Mouse (Mus musculus) T-helper 2 cell (primary cell): ENCODE measurements around the gene Ablim1.

ENCODE experiments used
- in situ Hi-C: fragments of 300-600 bp; cut with MboI, MseI; formaldehyde crosslinking; loops from one replicate; pipeline ENCODE4 v1.15.1; 2025; ENCODE audit warnings: high pct_unique_total_duplicates

The Ablim1 gene

DNA sequence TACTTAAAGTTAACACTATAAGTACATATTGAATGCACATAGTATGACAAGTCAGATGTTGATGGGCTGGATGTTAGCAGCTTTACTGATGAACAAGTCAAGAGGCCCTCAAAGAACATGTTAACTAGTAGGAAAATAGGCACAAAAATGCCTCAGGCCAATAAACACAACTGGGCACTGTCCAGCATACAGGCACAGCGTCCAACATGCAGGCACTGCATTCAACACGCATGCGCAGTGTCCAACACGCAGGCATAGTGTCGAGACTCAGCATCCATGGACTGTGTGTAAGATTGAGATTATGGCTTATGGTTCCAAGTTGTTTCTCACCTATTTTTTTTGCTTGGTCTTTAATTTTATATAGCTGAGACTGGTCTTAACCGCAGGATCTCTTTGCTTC, 92.1 kb downstream of the Ablim1 start:
- in situ Hi-C loops: no loop called here

- in situ Hi-C loops: no loop called here
Measured at GRCm38 (mm10) chr19:57221684-57222235, 93.0 kb downstream of the Ablim1 start.

DNA sequence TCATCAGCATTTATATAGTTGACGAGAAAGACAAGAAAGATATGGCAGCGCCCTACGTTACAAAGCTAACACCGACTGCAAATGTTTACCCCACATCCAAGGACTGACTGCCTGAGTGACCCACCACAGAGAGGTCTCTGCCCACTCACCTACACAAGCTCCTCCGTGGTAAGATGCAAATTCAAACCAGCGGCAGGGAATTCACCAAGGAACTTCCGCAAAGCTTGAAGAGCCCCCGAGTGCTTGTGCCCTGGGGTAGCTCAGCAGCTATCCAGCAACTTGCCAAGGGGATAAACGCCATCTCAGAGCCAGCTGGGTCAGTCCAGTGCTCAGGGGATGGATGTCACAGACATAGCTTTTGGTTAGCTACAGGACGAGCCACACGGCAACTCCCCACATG, 95.0 kb downstream of the Ablim1 start:
- in situ Hi-C loops: no loop called here

DNA sequence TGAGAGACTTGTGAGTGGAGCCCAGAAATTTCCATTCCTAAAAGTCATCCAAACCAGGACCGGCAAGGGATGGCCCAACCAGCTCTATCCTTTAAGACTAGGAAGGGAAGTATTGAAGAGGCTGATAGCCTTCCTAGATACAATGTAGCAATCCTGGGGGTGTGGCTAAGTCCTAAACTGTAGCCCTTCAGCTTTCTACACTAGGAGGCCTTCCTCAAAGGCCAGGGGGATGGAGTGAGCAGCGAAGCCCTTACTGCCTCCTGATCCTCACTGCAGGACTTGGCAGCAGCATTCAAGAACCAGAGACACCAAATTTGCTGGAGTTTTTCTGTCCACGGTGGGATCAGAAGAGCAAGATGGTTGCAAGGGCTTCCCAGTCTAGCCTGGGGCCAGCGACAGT, 97.6 kb downstream of the Ablim1 start:
- in situ Hi-C loops: no loop called here

DNA sequence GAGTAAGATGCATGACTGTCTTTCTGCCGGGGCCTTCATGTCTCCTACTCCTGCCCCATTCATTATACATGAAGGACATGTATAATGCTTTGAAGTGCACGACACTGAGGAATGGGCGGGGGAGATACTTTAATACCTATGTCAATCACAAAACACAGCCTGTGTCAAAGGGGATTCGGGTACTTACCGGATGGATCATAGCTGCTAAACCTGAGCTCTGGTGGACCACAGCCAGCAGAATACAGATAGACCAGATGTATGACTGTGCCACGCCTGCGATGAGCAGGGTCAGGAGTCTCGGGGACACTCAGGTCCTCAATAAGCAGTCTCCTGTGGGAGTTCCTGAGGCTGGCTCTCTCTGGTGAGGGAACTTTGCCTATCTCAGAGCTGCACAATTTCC, 99.2 kb downstream of the Ablim1 start:
- in situ Hi-C loops: no loop called here

GRCm38 (mm10) chr19:57212406-57212805, 102.3 kb downstream of the Ablim1 start:
- in situ Hi-C loops: no loop called here

DNA sequence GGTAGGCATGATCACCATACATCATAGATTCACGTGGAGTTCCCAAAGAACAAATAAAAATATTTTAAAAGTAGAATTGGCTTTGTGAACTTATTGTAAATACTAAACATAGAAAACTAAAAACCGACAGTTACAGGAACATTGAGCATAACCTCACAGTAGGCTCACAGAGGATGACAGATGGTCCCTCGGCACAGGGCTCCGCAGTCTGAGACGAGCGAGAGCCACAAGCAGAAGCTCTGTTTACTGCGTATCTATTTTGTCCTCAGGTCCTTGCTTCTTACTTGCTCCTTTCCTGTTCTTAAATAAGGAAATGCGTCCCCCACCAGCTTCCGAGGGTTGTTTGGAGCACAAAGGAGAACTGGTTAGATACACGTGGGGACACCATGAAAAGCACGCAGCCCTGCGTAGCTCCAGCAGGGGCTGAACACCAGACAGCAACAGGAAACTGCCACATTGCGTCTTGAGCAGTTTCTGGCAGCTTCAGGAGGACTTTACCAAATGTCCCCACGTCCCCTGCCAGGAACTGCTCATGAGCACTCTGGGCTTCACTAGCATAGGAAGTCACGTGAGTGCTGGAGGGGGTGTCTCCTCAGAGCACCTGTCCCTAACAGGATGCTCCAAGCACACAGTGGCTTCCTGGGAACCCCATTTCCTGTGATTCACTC, 103.1 kb downstream of the Ablim1 start:
- in situ Hi-C loops: no loop called here

- in situ Hi-C loops: no loop called here
Measured at GRCm38 (mm10) chr19:57210924-57211323, 103.8 kb downstream of the Ablim1 start.

- in situ Hi-C loops: no loop called here
Measured at GRCm38 (mm10) chr19:57204101-57204500, 110.6 kb downstream of the Ablim1 start.

DNA sequence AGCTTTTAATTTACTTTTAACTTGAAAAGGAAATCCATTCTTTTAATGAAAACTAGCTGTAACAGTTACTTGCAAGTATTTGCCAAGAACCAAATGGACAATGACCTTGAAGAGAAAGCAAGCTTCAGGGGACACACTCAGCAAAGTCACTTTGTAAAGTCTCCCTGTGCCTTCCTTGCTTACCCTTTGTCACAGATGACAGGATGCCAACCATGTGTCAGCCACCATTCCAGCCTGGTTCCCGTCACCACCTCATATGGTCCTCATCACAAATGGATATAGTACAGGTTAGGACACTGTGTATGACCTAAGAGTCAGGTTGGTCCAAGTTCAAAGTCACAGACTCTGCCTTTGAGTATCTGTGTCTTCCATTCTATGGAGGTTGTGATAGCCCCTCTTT, 112.2 kb downstream of the Ablim1 start:
- in situ Hi-C loops: no loop called here

- in situ Hi-C loops: no loop called here
Measured at GRCm38 (mm10) chr19:57201090-57201483, 113.6 kb downstream of the Ablim1 start.

GRCm38 (mm10) chr19:57200477-57201089, 114.1 kb downstream of the Ablim1 start:
- in situ Hi-C loops: no loop called here

DNA sequence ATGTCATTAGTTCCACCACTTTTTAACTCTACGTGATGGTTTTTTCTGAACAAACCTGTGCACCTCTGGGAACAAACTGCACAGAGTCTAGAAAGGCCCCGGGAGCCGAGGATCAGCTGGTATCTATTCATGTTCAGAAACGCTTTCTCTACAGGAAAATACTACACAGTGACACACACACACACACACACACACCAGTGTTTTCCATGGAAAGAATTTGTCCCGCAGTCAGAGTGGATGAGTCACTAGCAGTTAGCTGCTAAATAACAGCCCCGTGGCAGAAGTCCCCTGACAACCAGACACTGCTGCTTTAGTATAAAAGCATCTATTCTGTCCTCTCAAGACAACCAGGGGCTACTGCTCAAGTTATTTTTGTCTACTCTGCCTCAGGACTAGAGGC, 115.4 kb downstream of the Ablim1 start:
- in situ Hi-C loops: no loop called here

DNA sequence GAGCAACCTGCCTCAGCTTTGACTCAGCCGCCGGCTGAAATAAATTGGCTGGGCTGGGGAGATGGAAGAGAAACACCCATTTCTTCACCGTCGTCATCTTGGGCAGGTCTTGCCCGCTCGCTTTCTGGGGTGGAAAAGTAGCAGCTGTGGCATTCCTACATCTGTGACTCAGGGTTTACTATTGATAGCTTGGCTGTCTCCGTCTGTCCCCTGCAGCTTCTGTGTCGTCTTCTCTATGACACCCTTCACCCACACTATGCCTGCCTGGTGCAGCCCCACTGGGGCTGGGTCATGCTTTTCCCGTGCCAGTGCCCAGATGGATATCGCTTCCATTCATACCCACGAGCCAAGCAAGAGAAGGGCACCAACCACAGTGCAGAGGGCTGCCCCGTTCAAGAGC, 116.2 kb downstream of the Ablim1 start:
- in situ Hi-C loops: no loop called here

- in situ Hi-C loops: no loop called here
Measured at GRCm38 (mm10) chr19:57198029-57198428, 116.7 kb downstream of the Ablim1 start.

- in situ Hi-C loops: no loop called here
Measured at GRCm38 (mm10) chr19:57197043-57197817, 117.5 kb downstream of the Ablim1 start.

- in situ Hi-C loops: no loop called here
Measured at GRCm38 (mm10) chr19:57196616-57197015, 118.1 kb downstream of the Ablim1 start.

DNA sequence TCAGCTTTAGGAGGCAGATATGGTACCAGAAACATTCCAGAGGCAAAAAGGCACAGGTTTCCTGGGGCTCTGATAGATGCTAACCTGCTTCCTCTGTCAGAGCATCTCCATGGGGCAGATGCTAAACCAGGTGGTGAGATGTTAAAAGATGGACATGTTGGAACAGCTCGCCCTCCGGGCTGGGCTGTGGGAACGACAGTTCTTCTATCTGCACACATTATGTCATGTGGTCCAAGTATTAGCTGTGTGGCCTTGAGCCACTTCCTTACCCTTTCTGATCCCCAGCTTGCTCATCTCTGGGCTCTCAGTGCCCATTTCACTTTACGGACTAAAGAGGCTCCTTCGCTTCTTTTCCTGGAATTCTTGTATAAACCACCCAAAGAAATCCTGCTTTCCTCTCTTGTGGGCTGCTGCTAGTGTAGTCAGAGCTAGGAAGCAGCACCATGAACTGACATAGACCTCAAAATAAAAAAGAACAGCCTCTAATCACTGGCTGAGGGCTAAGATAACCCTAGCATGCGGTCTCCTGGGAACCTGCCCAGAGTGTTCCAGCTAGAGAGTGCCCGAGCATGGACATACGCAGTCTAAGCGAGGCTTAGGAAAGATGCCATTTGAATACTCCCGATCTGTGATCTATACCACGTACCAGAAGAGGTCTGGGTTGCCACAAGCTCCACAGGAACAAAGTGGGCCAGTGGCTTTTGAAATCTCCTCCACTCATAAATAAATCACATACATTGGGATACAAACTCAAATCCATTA, 119.4 kb downstream of the Ablim1 start:
- in situ Hi-C loops: no loop called here

DNA sequence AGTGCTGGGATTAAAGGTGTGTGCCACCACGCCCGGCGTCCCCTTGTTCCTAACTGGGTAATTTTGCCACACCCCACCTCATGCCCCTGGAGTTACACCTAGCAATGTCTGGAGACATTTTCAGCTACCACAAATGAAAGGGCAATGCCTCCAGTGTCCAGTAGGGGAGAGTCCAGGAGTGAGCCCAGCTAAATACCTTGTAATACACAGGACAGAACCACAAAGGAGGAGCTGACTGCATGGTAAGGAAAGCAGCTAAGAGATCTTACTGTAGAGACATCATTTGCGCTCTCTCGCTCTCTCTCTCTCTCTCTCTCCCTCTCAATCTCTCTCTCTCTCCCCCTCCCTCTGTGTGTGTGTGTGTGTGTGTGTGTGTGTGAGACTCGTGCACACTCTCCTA, 120.8 kb downstream of the Ablim1 start:
- in situ Hi-C loops: no loop called here

DNA sequence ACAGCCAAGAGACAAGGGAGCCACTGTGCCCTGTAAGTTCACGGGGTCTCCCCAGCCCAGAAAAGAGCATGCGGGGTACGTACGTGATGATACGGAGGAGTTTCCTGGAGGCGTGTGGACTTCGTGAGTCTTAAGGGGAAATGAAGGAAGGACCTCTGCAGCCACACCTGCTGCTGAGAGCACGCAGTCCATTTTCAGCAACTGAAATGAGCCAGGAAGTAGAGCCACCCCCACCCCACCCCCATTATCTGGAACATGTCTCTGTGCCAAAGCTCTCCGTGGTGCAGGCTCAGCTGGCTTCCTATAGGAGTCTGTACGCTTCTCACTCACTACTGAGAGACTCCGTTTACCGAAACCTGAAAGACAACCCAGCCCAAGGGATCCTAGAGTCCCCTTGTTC, 121.3 kb downstream of the Ablim1 start:
- in situ Hi-C loops: no loop called here

GRCm38 (mm10) chr19:57191109-57191508, 123.6 kb downstream of the Ablim1 start:
- in situ Hi-C loops: no loop called here

GRCm38 (mm10) chr19:57189427-57189826, 125.3 kb downstream of the Ablim1 start:
- in situ Hi-C loops: no loop called here
